Mouse (Mus musculus): Measurements from ENCODE around the gene Btbd11. TPM values are rescaled to one million over a fixed set of nuclear protein-coding genes. Genes with fewer than 3 reads are reported as not detected.

Btbd11 gene
- polyA plus RNA-seq, 1 experiment, result 38.7 TPM

DNA sequence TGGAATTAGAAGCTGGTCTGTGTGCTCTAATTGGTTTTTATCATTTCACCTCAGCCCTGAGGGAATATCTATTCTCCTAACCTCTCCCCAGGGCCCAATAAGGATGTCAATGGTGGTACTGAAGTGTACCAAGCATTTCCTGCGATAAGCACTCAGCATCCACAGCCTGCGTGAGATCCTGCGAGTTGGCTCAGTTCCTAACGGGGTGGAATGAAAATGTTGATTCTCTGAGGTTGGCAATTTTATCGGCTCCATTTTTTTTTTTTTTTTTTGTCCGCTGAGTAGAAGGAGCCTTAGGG is 131.4 kb downstream of the Btbd11 start:
- no peak overlapping the region for H3K27ac ChIP-seq (ENCODE audit: insufficient read depth, low read length)
- 76% methylated on average over 6 of the region's 6 CpGs for WGBS
- no peaks in the 10 kb centered on the region for H3K4me1 ChIP-seq (ENCODE audit: control insufficient read depth, insufficient read depth, low read length)
- no peaks in the 10 kb centered on the region for H3K27me3 ChIP-seq (ENCODE audit: control insufficient read depth, insufficient read depth, low read length)
- TF ChIP-seq CTCF (IDR thresholded peaks at IDR 0.05; ENCODE audit: borderline replicate concordance, insufficient read depth, low read depth, low read length) (no peak), POLR2A (IDR thresholded peaks at IDR 0.05; ENCODE audit: borderline replicate concordance, insufficient read depth, low read length) (no peak)
- H3K4me3 ChIP-seq (replicated peaks; ENCODE audit: insufficient read depth, low read depth, low read length), result no peak overlapping the region
- DNase-seq, result no peak

DNA sequence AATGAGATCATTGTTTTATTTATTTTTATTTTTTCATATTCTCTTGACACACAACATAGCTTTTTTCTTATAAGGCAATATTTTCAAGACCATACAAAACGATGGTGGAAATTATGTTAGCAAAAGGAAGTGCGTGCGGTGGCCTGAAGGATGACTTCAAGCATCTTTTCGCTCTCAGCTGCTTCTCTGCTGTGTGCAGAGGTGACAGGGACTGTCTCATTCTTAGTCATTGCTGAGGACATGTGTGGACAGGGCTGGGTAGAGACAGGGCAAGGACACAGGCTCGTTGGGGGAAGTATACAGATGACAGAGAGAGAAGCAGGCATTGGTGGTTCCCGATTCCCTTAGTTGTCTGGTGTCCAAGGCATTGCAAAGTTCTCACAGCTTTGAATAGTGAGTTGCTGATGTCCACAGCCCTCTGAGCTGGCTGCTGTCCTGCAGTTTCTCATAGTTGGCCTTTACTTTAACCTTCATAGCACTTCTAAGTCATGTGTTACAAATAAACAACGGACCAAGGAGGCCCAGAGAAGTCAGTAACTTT is 135.7 kb downstream of the Btbd11 start:
- TF ChIP-seq CTCF (IDR thresholded peaks at IDR 0.05; ENCODE audit: borderline replicate concordance, insufficient read depth, low read depth, low read length) (no peak), POLR2A (IDR thresholded peaks at IDR 0.05; ENCODE audit: borderline replicate concordance, insufficient read depth, low read length) (no peak)
- Histone ChIP-seq H3K4me3 (replicated peaks; ENCODE audit: insufficient read depth, low read depth, low read length) (no peak overlapping the region), H3K27ac (ENCODE audit: insufficient read depth, low read length) (no peak overlapping the region), H3K4me1 (ENCODE audit: control insufficient read depth, insufficient read depth, low read length) (peaks cover 15% of the 10 kb centered on the region; the same call in 1 of the 2 replicates), H3K27me3 (ENCODE audit: control insufficient read depth, insufficient read depth, low read length) (no peaks in the 10 kb centered on the region)
- 92% methylated on average over 7 of the region's 7 CpGs for WGBS
- no peak for DNase-seq

DNA sequence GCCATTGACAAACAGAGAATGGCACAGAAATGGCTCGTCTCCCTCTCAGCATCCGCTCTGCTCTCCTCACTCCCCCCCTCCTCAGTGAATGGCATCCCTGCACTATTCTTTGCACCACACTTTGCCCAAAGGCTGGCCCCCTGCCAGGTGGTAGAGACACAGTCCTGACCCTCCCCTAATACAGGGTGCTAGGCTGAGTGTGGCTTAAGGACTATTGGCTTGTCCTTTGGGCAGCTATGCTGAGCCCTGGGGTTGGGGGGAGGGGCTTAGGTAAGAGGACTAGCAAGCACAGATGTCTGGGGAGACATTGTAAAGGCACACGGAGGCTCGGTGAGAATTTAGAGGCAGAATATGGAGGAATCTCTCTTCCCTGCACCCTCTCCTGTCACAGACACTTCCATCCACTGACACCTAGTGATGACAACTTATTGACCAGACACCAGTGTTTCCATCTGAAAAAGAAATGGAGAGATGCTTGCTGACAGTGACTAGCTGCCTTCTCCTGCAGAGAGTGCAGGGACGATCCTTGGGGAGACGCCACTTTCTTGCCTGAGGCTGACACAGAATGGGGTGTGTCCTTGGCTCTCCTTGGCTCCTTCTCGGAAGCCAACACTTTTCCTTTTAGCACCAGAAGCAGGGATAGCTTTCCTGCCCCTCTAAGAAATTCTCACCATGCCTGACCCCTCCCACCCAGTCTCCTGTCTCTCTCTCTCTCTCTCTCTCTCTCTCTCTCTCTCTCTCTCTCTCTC is 138.8 kb downstream of the Btbd11 start:
- no peak for DNase-seq
- H3K4me1 ChIP-seq (ENCODE audit: control insufficient read depth, insufficient read depth, low read length), result peaks cover 15% of the 10 kb centered on the region; the same call in 1 of the 2 replicates
- no peak overlapping the region for H3K27ac ChIP-seq (ENCODE audit: insufficient read depth, low read length)
- WGBS, result 80% methylated on average over 7 of the region's 7 CpGs
- no peak for TF ChIP-seq CTCF (IDR thresholded peaks at IDR 0.05; ENCODE audit: borderline replicate concordance, insufficient read depth, low read depth, low read length)
- H3K27me3 ChIP-seq (ENCODE audit: control insufficient read depth, insufficient read depth, low read length), result no peaks in the 10 kb centered on the region
- H3K4me3 ChIP-seq (replicated peaks; ENCODE audit: insufficient read depth, low read depth, low read length), result no peak overlapping the region

DNA sequence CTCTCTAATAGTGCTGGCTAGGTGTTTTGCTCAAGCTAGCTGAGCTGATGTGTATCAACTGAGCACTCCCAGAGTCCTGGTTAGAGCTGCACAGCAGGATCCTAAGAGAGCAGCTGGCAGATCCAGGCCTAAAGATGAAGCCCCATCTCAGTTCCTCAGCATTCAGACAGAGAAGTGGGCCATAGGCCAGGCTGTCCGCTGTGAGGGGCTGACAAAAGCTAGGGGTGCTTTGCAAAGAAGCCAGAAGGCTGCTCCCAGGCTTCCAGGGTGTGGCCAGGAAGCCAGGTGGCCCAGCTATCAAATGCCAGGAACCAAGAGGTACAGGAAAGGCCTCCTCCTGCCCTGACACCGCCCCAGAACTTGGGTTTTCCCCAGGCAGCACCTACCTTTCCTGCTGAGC is 140.0 kb downstream of the Btbd11 start:
- Histone ChIP-seq H3K27ac (ENCODE audit: insufficient read depth, low read length) (no peak overlapping the region), H3K4me3 (replicated peaks; ENCODE audit: insufficient read depth, low read depth, low read length) (no peak overlapping the region), H3K4me1 (ENCODE audit: control insufficient read depth, insufficient read depth, low read length) (peaks cover 15% of the 10 kb centered on the region; the same call in 1 of the 2 replicates), H3K27me3 (ENCODE audit: control insufficient read depth, insufficient read depth, low read length) (no peaks in the 10 kb centered on the region)
- DNase-seq, result peak in 1 of 2 experiments; percentile 15
- 22% methylated on average over 2 of the region's 2 CpGs for WGBS
- no peak for TF ChIP-seq POLR2A (IDR thresholded peaks at IDR 0.05; ENCODE audit: borderline replicate concordance, insufficient read depth, low read length)
- TF ChIP-seq CTCF (IDR thresholded peaks at IDR 0.05; ENCODE audit: borderline replicate concordance, insufficient read depth, low read depth, low read length), result no peak

DNA sequence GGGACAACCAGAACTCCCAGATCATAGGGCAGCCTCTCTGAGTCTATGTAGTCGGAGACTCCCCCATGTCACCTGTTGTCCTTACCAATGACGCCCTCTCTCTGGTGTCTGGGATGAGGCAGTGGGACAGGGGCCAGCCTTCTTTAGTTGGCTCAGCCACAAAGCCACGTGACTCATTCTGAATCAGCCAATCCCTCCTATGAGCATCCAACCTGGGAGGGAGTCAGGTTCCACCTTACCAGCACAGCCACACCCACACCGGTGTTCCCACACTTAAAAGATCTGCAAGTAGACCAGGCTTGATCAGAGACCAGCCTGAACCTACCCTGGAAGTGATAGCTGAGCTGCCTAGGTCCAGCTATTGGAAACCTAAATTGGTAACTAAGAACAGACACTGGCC is 141.1 kb downstream of the Btbd11 start:
- DNase-seq, result no peak

GRCm38 (mm10) chr10:85533192-85533710 is 146.6 kb downstream of the Btbd11 start:
- Histone ChIP-seq H3K27ac (ENCODE audit: insufficient read depth, low read length) (no peak overlapping the region), H3K4me1 (ENCODE audit: control insufficient read depth, insufficient read depth, low read length) (no peaks in the 10 kb centered on the region), H3K27me3 (ENCODE audit: control insufficient read depth, insufficient read depth, low read length) (no peaks in the 10 kb centered on the region), H3K4me3 (replicated peaks; ENCODE audit: insufficient read depth, low read depth, low read length) (no peak overlapping the region)
- DNase-seq, result peak in 1 of 2 experiments; percentile 13
- TF ChIP-seq CTCF (IDR thresholded peaks at IDR 0.05; ENCODE audit: borderline replicate concordance, insufficient read depth, low read depth, low read length) (no peak), POLR2A (IDR thresholded peaks at IDR 0.05; ENCODE audit: borderline replicate concordance, insufficient read depth, low read length) (no peak)
- 23% methylated on average over 7 of the region's 7 CpGs for WGBS

More for the DNA sequence above, 141.1 kb downstream of the Btbd11 start:
- TF ChIP-seq CTCF (IDR thresholded peaks at IDR 0.05; ENCODE audit: borderline replicate concordance, insufficient read depth, low read depth, low read length) (no peak), POLR2A (IDR thresholded peaks at IDR 0.05; ENCODE audit: borderline replicate concordance, insufficient read depth, low read length) (no peak)
- WGBS, result 70% methylated on average over 4 of the region's 4 CpGs
- no peaks in the 10 kb centered on the region for H3K27me3 ChIP-seq (ENCODE audit: control insufficient read depth, insufficient read depth, low read length)
- no peak overlapping the region for H3K4me3 ChIP-seq (replicated peaks; ENCODE audit: insufficient read depth, low read depth, low read length)
- H3K27ac ChIP-seq (ENCODE audit: insufficient read depth, low read length), result no peak overlapping the region
- peaks cover 15% of the 10 kb centered on the region; the same call in 1 of the 2 replicates for H3K4me1 ChIP-seq (ENCODE audit: control insufficient read depth, insufficient read depth, low read length)

- 94% methylated on average over 11 of the region's 11 CpGs for WGBS
- Histone ChIP-seq H3K4me3 (replicated peaks; ENCODE audit: insufficient read depth, low read depth, low read length) (no peak overlapping the region), H3K27ac (ENCODE audit: insufficient read depth, low read length) (no peak overlapping the region), H3K27me3 (ENCODE audit: control insufficient read depth, insufficient read depth, low read length) (no peaks in the 10 kb centered on the region), H3K4me1 (ENCODE audit: control insufficient read depth, insufficient read depth, low read length) (0 out of 2 replicates have a peak, but pooled peaks cover 2% of the 10 kb centered on the region)
- no peak for DNase-seq
- TF ChIP-seq POLR2A (IDR thresholded peaks at IDR 0.05; ENCODE audit: borderline replicate concordance, insufficient read depth, low read length) (no peak), CTCF (IDR thresholded peaks at IDR 0.05; ENCODE audit: borderline replicate concordance, insufficient read depth, low read depth, low read length) (no peak)
Observed at GRCm38 (mm10) chr10:85538051-85538753, 151.6 kb downstream of the Btbd11 start.

Data from cerebellum, adult 2 months (tissue).